Mouse (Mus musculus): ENCODE data around the gene Actrt2.

- TF ChIP-seq POLR2A (IDR thresholded peaks at IDR 0.05; ENCODE audit: control insufficient read depth, extremely low read depth, insufficient read depth, low read length, poor library complexity) (no peak), CTCF (IDR thresholded peaks at IDR 0.05; ENCODE audit: borderline replicate concordance, control insufficient read depth, extremely low read depth, insufficient read depth, low read length, poor library complexity) (no peak)
Observed at GRCm38 (mm10) chr4:154630763-154631162, 36.9 kb downstream of the Actrt2 start.

Measured in thymus, adult 2 months (tissue).